Mouse (Mus musculus) ovary, adult 10 weeks (tissue): ENCODE results near the gene Magea3. TPM values are rescaled to one million over a fixed set of nuclear protein-coding genes. Genes with fewer than 3 reads are reported as not detected.

Source experiments
- polyA plus RNA-seq: library from polyadenylated mRNA; stranded (reverse); fragments of 350-450 nt; fragmentation: Illumina TruSeq; extraction: RNeasy Lipid Tissue Mini Kit (QIAGEN cat#74804); gene quantifications from one replicate; pipeline ENCODE4 v1.2.3, GENCODE M21; 2014

The Magea3 gene
- not detected for polyA plus RNA-seq

DNA sequence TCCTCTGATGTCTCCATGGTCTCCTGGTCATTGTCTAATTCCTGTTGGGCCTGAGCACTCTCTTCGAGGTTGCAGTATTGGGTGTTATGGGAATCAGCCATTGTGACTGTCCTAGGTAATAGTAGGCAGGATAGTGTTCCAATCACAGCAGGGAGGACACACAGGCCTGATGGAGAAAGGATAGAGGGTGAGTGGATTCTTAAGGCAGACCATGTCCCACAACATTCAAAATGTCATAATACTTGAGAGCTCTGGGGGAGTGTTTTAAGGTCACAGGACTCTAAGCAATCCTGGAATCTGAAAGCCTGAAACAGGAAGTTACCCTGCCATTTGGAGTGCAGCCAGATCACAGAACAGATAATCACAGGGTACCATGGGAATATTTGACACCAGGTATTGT is at the start of gene Magea3:
Gene Magea3, minus strand, starts transcription at position 101 of the 400 bp plus-strand sequence.

DNA sequence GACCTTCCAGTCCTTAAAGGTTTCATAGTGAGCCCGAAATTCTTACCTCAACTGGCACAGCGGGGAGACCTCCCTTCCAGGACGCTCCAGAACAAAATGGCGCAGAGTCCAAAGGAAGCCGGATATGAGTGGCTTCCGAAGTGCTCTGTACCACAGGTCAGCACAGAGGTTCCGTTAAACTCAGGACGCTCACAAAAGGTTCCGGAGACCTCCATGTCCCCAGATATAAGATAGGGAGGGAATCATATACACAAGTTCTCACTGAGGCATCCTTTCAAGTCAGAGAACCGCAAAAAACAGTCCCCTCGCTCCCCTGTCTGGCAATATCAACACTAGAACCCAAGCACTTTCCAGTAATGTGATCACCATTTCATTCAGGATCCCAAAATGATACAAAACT is 46.4 kb upstream of the Magea3 start, which contains the start of gene Magea8:
Gene Magea8, minus strand, starts transcription at position 101 of the 400 bp plus-strand sequence.

DNA sequence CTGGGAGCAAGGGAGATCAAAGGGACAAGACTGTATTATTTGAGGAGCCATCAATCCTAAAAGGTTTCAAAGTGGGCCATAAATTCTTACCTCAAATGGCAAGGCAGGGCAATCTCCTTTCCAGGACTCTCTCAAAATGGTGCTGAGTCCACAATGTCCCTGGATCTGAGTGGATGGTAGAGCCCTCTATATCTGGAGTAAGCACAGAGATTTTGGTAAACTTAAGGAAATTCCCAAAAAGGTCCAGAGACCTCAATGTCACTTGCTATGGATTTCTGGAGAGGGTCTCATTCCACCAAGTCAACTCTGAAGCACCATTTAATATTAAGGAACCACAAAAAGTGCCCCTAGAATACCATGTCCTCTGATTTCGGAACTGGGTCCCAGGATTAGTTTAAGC is 13.4 kb downstream of the Magea3 start, which contains the start of gene Magea6:
Gene Magea6, minus strand, starts transcription at position 101 of the 400 bp plus-strand sequence.

Other genes starting within 250 kb of the Magea3 start
- not detected for gene Cldn34b1, start 59.2 kb downstream of the Magea3 start, polyA plus RNA-seq
- not detected for gene Magea6, start 13.5 kb downstream of the Magea3 start, polyA plus RNA-seq
- not detected for gene Magea8, start 46.3 kb upstream of the Magea3 start, polyA plus RNA-seq
- not detected for gene Magea5, start 113.6 kb upstream of the Magea3 start, polyA plus RNA-seq
- gene Magea1, start 140.3 kb upstream of the Magea3 start, polyA plus RNA-seq = not detected
- gene Magea2, start 144.2 kb upstream of the Magea3 start, polyA plus RNA-seq = not detected
- gene Cldn34b2, start 178.9 kb upstream of the Magea3 start, polyA plus RNA-seq = 1.5 TPM